Mouse (Mus musculus): Measurements from ENCODE around the gene Rpl10. TPM values are rescaled to one million over a fixed set of nuclear protein-coding genes. Genes with fewer than 3 reads are reported as not detected.

Rpl10 gene
- total RNA-seq (2023): 315 and 369 TPM in 2 replicates

GRCm38 (mm10) chrX:74270062-74270901, at the start of gene Rpl10:
Gene Rpl10, plus strand, starts transcription at chrX:74270812.

GRCm38 (mm10) chrX:74249615-74250014, 21.0 kb upstream of the Rpl10 start, which contains the start of gene Flna:
Gene Flna, minus strand, starts transcription at chrX:74249820.

GRCm38 (mm10) chrX:74254153-74254887, 16.3 kb upstream of the Rpl10 start, which contains the start of gene Emd:
Gene Emd, plus strand, starts transcription at chrX:74254687.

GRCm38 (mm10) chrX:74281732-74282394, 11.3 kb downstream of the Rpl10 start, which contains the start of the genes Taz and Dnase1l1:
Gene Taz, plus strand, starts transcription at chrX:74281912.
Gene Dnase1l1, minus strand, starts transcription at chrX:74282337.

GRCm38 (mm10) chrX:74296538-74297448, 26.2 kb downstream of the Rpl10 start, which contains the start of gene Atp6ap1:
Gene Atp6ap1, plus strand, starts transcription at chrX:74297097.

GRCm38 (mm10) chrX:74304867-74305700, 34.5 kb downstream of the Rpl10 start, which contains the start of gene Gdi1:
Gene Gdi1, plus strand, starts transcription at chrX:74304998.

GRCm38 (mm10) chrX:74312540-74313464, 42.2 kb downstream of the Rpl10 start, which contains the start of gene Fam50a:
Gene Fam50a, plus strand, starts transcription at chrX:74313033.

Other genes starting within 250 kb of the Rpl10 start
- gene Irak1, start 246.9 kb upstream of the Rpl10 start, total RNA-seq (2023): 66.4 and 88.3 TPM in 2 replicates
- gene Opn1mw, start 143.3 kb upstream of the Rpl10 start, total RNA-seq (2023): not detected in 2 replicates
- gene Mecp2, start 135.4 kb upstream of the Rpl10 start, total RNA-seq (2023): 21.5 and 32.4 TPM in 2 replicates
- not detected in 2 replicates for gene Tex28, start 103.0 kb upstream of the Rpl10 start, total RNA-seq (2023)
- gene Tktl1, start 93.6 kb upstream of the Rpl10 start, total RNA-seq (2023): not detected in 2 replicates
- 1,682 and 1,969 TPM in 2 replicates for gene Flna, start 21.0 kb upstream of the Rpl10 start, total RNA-seq (2023)
- 35.8 and 51.3 TPM in 2 replicates for gene Emd, start 16.1 kb upstream of the Rpl10 start, total RNA-seq (2023)
- 42.0 and 53.3 TPM in 2 replicates for gene Taz, start 11.1 kb downstream of the Rpl10 start, total RNA-seq (2023)
- 21.8 and 30.6 TPM in 2 replicates for gene Dnase1l1, start 11.5 kb downstream of the Rpl10 start, total RNA-seq (2023)
- gene Atp6ap1, start 26.3 kb downstream of the Rpl10 start, total RNA-seq (2023): 176 and 181 TPM in 2 replicates
- 248 and 265 TPM in 2 replicates for gene Gdi1, start 34.2 kb downstream of the Rpl10 start, total RNA-seq (2023)
- gene Fam50a, start 42.2 kb downstream of the Rpl10 start, total RNA-seq (2023): 35.7 and 39.2 TPM in 2 replicates
- 0.28 and 0.59 TPM in 2 replicates for gene Plxna3, start 58.3 kb downstream of the Rpl10 start, total RNA-seq (2023)
- 16.1 and 16.2 TPM in 2 replicates for gene Lage3, start 82.8 kb downstream of the Rpl10 start, total RNA-seq (2023)
- 15.9 and 19.4 TPM in 2 replicates for gene Ubl4a, start 102.4 kb downstream of the Rpl10 start, total RNA-seq (2023)
- 17.2 and 19.4 TPM in 2 replicates for gene Slc10a3, start 102.5 kb downstream of the Rpl10 start, total RNA-seq (2023)
- gene Fam3a, start 122.5 kb downstream of the Rpl10 start, total RNA-seq (2023): 9.1 and 9.9 TPM in 2 replicates
- 26.1 and 42.9 TPM in 2 replicates for gene Ikbkg, start 122.5 kb downstream of the Rpl10 start, total RNA-seq (2023)
- gene G6pdx, start 158.4 kb downstream of the Rpl10 start, total RNA-seq (2023): 378 and 394 TPM in 2 replicates
- not detected in 2 replicates for gene Gm6880, start 210.6 kb downstream of the Rpl10 start, total RNA-seq (2023)